Mouse (Mus musculus): ENCODE results near the gene Rxfp1.

Gene Rxfp1

GRCm38 (mm10) chr3:79672188-79672587 is 65.5 kb downstream of the Rxfp1 start:
- DNase-seq (ENCODE audit: low spot score), result no peak

GRCm38 (mm10) chr3:79670556-79670955 is 67.1 kb downstream of the Rxfp1 start:
- no peak for DNase-seq (ENCODE audit: low spot score)

- no peak for DNase-seq (ENCODE audit: low spot score)
Measured at GRCm38 (mm10) chr3:79664787-79665408, 72.8 kb downstream of the Rxfp1 start.

GRCm38 (mm10) chr3:79656682-79657081 is 81.0 kb downstream of the Rxfp1 start:
- no peak for DNase-seq (ENCODE audit: low spot score)

- no peak for DNase-seq (ENCODE audit: low spot score)
Measured at GRCm38 (mm10) chr3:79652129-79652528, 85.6 kb downstream of the Rxfp1 start.

GRCm38 (mm10) chr3:79629416-79629730 is 108.3 kb downstream of the Rxfp1 start, which contains the start of gene Etfdh:
TSS of gene Etfdh (minus strand) at chr3:79629500.
- DNase-seq (ENCODE audit: low spot score), result peak; percentile 65

- peak; percentile 89 for DNase-seq (ENCODE audit: low spot score)
Measured at GRCm38 (mm10) chr3:79628561-79629415, 108.9 kb downstream of the Rxfp1 start, which contains the start of gene 4930579G24Rik. TSS of gene 4930579G24Rik (plus strand) at chr3:79629079.

GRCm38 (mm10) chr3:79628182-79628560 is 109.5 kb downstream of the Rxfp1 start:
- no peak for DNase-seq (ENCODE audit: low spot score)

- DNase-seq (ENCODE audit: low spot score), result no peak
Measured at GRCm38 (mm10) chr3:79627484-79628181, 110.0 kb downstream of the Rxfp1 start.

- DNase-seq (ENCODE audit: low spot score), result no peak
Measured at GRCm38 (mm10) chr3:79609886-79610285, 127.8 kb downstream of the Rxfp1 start.

- DNase-seq (ENCODE audit: low spot score), result no peak
Measured at GRCm38 (mm10) chr3:79595468-79595867, 142.2 kb downstream of the Rxfp1 start.

GRCm38 (mm10) chr3:79591793-79592471 is 145.7 kb downstream of the Rxfp1 start:
- DNase-seq (ENCODE audit: low spot score), result no peak
